Mouse (Mus musculus): Measurements from ENCODE around the gene Parpbp. TPM values are rescaled to one million over a fixed set of nuclear protein-coding genes. Genes with fewer than 3 reads are reported as not detected.
A peak's percentile ranks its signal among the peaks of the same experiment; 100 is the strongest.

The Parpbp gene
- polyA plus RNA-seq, 1 experiment from 2014 or later = 15.4 TPM

DNA sequence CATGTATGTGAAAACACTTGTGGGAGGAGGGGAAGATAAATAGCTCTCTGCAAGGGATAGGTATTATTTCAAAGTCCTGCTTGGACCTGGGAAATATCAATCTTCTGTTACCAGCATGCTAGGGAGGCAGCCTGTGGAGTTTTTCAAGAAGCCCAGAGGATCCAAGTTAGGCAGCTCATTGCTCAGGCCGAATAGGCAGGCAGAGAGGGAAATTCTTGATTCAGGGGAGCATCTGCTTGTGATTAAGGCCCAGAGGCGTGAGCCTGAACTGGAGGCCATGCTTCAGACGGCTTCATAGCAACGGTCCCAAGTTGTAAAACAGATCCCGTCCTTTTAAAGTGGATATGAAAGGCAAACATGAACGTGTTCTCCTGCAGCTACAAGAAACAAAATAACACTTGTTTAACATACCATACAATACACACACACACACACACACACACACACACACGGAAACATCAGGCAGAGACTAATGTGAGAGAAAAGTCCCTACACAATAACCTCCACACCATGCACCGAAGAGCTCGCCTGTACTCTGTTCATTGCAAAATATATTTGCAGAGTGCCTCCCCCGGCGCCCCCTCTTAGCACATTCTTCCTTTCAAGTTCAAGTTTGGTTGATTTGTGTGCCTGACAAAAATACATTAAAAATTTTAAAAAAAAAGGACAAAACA, 100.5 kb downstream of the Parpbp start:
- no peaks in the 10 kb centered on the region for H3K36me3 ChIP-seq (ENCODE audit: control insufficient read depth, insufficient read depth, low read length)
- no peaks in the 10 kb centered on the region for H3K27me3 ChIP-seq (ENCODE audit: control insufficient read depth, insufficient read depth, low read depth, low read length)
- H3K4me2 ChIP-seq (ENCODE audit: low read depth, low read length) = no peak overlapping the region
- H3K4me1 ChIP-seq (replicated peaks; ENCODE audit: control insufficient read depth, insufficient read depth, low read length) = no peaks in the 10 kb centered on the region
- H3K27ac ChIP-seq (ENCODE audit: low read length) = no peak overlapping the region
- H3K9me3 ChIP-seq (ENCODE audit: control insufficient read depth, low read length) = no peaks in the 10 kb centered on the region
- no peak overlapping the region for H3K4me3 ChIP-seq (ENCODE audit: low read length)
- ATAC-seq (ENCODE audit: low read depth) = no peak
- H3K9ac ChIP-seq (ENCODE audit: low read length) = no peak overlapping the region
- 60% methylated on average over 11 of the region's 11 CpGs for WGBS

DNA sequence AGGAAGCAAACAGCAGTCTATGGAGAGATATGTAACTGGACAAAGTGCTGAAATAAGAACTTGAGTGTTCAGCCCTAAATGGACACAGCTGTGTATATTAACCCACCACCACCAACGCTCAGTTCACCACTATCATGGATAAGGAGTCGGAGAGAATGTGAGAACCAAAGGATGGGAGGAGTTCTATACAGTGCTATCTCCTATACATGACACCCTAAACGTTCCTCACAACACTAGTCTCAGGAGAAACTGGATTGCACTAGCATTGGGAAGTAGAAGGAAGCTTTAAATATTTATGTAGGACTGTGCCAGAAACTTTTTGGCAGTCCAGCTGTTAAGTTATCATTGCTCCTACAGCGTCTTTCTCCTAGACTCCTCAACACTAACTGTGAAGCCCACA, 102.4 kb downstream of the Parpbp start:
- WGBS = 40% methylated on average over 4 of the region's 4 CpGs
- Histone ChIP-seq H3K4me3 (ENCODE audit: low read length) (no peak overlapping the region), H3K27me3 (ENCODE audit: control insufficient read depth, insufficient read depth, low read depth, low read length) (no peaks in the 10 kb centered on the region), H3K4me2 (ENCODE audit: low read depth, low read length) (no peak overlapping the region), H3K9ac (ENCODE audit: low read length) (no peak overlapping the region), H3K4me1 (replicated peaks; ENCODE audit: control insufficient read depth, insufficient read depth, low read length) (no peaks in the 10 kb centered on the region), H3K9me3 (ENCODE audit: control insufficient read depth, low read length) (no peaks in the 10 kb centered on the region), H3K27ac (ENCODE audit: low read length) (no peak overlapping the region), H3K36me3 (ENCODE audit: control insufficient read depth, insufficient read depth, low read length) (no peaks in the 10 kb centered on the region)
- ATAC-seq (ENCODE audit: low read depth) = peak; percentile 60

Other genes with a start within 250 kb of the Parpbp start
- 0.21 and 0.65 TPM in 2 replicates for gene Pmch, start 55.9 kb downstream of the Parpbp start, polyA plus RNA-seq (2015; fragmentation: Nextera tagmentation; extraction: Ambion mirVana)
- gene Nup37, start 51 bp upstream of the Parpbp start, polyA plus RNA-seq (2015; fragmentation: Nextera tagmentation; extraction: Ambion mirVana) = 73.1 and 80.8 TPM in 2 replicates
- 60.4 and 71.0 TPM in 2 replicates for gene Washc3, start 54.2 kb upstream of the Parpbp start, polyA plus RNA-seq (2015; fragmentation: Nextera tagmentation; extraction: Ambion mirVana)
- gene Dram1, start 232.1 kb upstream of the Parpbp start, polyA plus RNA-seq (2015; fragmentation: Nextera tagmentation; extraction: Ambion mirVana) = 128 and 151 TPM in 2 replicates
- gene Gnptab, start 232.2 kb upstream of the Parpbp start, polyA plus RNA-seq (2015; fragmentation: Nextera tagmentation; extraction: Ambion mirVana) = 16.8 and 18.1 TPM in 2 replicates